Comparison of ENCODE assay signal across 9 mouse cellular contexts in the genomic region with DNA sequence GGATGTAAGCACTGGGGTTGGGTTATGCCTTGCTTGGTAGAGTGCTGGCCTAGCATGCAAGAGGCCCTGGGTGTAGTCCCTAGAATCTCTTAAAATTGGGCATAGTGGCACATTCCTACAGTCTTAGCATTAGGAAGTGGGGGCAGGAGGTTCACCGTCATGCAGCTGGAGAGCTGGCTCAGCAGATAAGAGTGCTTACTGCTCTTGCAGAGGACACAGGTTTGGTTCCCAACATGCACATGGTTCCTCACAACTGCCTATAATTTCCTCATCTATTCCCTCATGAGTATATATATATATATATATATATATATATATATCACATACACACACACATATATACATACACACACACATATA. TPM values are rescaled to one million over a fixed set of nuclear protein-coding genes. Genes with fewer than 3 reads are reported as not detected.
A peak's percentile ranks its signal among the peaks of the same experiment; 100 is the strongest.
DNase-seq lines count a peak whose midpoint lies in the region; ATAC-seq lines count a peak whose summit lies in the region.
"Had no signal": no experiment of that assay in that cellular context is flagged by ENCODE, and none has a peak within 500 bp of the region (broad histone marks: within the 10 kb centered on the region; RNA-seq: fewer than 3 reads in every experiment).

No protein-coding gene starts in this region.

- 0 out of 2 replicates have a peak overlapping the region, but pooled peaks have one; percentile 17 for H3K9ac ChIP-seq in heart, embryonic 13.5 days
- H3K9ac ChIP-seq in limb, embryonic 13.5 days, result no peak overlapping the region
- no peak overlapping the region for H3K9ac ChIP-seq in embryonic facial prominence, embryonic 15.5 days
- no peak overlapping the region for H3K9ac ChIP-seq in liver, embryonic 15.5 days
- H3K9ac ChIP-seq: midbrain, embryonic 13.5 days had no signal

- peaks cover 31% of the 10 kb centered on the region for H3K4me1 ChIP-seq in heart, embryonic 13.5 days
- H3K4me1 ChIP-seq in limb, embryonic 13.5 days, result peaks cover 15% of the 10 kb centered on the region
- H3K4me1 ChIP-seq in limb, embryonic 10.5 days, result 0 out of 2 replicates have a peak, but pooled peaks cover 5% of the 10 kb centered on the region
- H3K4me1 ChIP-seq in embryonic facial prominence, embryonic 15.5 days, result peaks cover 24% of the 10 kb centered on the region
- peaks cover 20% of the 10 kb centered on the region for H3K4me1 ChIP-seq in liver, embryonic 15.5 days (replicated peaks)
- H3K4me1 ChIP-seq: midbrain, embryonic 13.5 days had no signal

- H3K4me2 ChIP-seq in heart, embryonic 13.5 days, result no peak overlapping the region
- no peak overlapping the region for H3K4me2 ChIP-seq in limb, embryonic 13.5 days (replicated peaks)
- no peak overlapping the region for H3K4me2 ChIP-seq in embryonic facial prominence, embryonic 15.5 days (replicated peaks)
- H3K4me2 ChIP-seq in liver, embryonic 15.5 days, result no peak overlapping the region
- H3K4me2 ChIP-seq: midbrain, embryonic 13.5 days had no signal

- H3K36me3 ChIP-seq in heart, embryonic 13.5 days, result no peaks in the 10 kb centered on the region
- H3K36me3 ChIP-seq in limb, embryonic 13.5 days, result no peaks in the 10 kb centered on the region
- H3K36me3 ChIP-seq in limb, embryonic 10.5 days, result no peaks in the 10 kb centered on the region
- no peaks in the 10 kb centered on the region for H3K36me3 ChIP-seq in embryonic facial prominence, embryonic 15.5 days
- H3K36me3 ChIP-seq in liver, embryonic 15.5 days (replicated peaks), result no peaks in the 10 kb centered on the region
- H3K36me3 ChIP-seq: midbrain, embryonic 13.5 days had no signal

- no peak overlapping the region for H3K4me3 ChIP-seq in heart, embryonic 13.5 days
- H3K4me3 ChIP-seq in limb, embryonic 13.5 days, result no peak overlapping the region
- H3K4me3 ChIP-seq in limb, embryonic 10.5 days, result no peak overlapping the region
- no peak overlapping the region for H3K4me3 ChIP-seq in embryonic facial prominence, embryonic 15.5 days (replicated peaks)
- no peak overlapping the region for H3K4me3 ChIP-seq in liver, embryonic 15.5 days (replicated peaks)
- H3K4me3 ChIP-seq: midbrain, embryonic 13.5 days had no signal

- ATAC-seq in heart, embryonic 13.5 days (ENCODE audit: extremely low read depth, insufficient number of reproducible peaks, low FRiP score, low TSS enrichment), result no peak
- no peak for ATAC-seq in limb, embryonic 13.5 days (ENCODE audit: low FRiP score, low read depth)
- no peak for ATAC-seq in embryonic facial prominence, embryonic 15.5 days (ENCODE audit: insufficient number of reproducible peaks, low FRiP score, low TSS enrichment, low read depth)
- 0 out of 2 replicates have a peak, but pooled peaks have one; percentile 33 for ATAC-seq in liver, embryonic 15.5 days (ENCODE audit: insufficient read depth)

- DNase-seq in heart, adult 8-10 months (ENCODE audit: low spot score), result no peak
- no peak for DNase-seq in limb, embryonic 10.5 days (ENCODE audit: low spot score)
- DNase-seq in adrenal gland, adult 2 months, result no peak
- no peak for DNase-seq in cerebellum, postnatal 25 days

- no peaks in the 10 kb centered on the region for H3K27me3 ChIP-seq in heart, embryonic 13.5 days (replicated peaks)
- no peaks in the 10 kb centered on the region for H3K27me3 ChIP-seq in limb, embryonic 13.5 days
- no peaks in the 10 kb centered on the region for H3K27me3 ChIP-seq in limb, embryonic 10.5 days (ENCODE audit: low read depth, poor library complexity, severe bottlenecking)
- H3K27me3 ChIP-seq in embryonic facial prominence, embryonic 15.5 days, result no peaks in the 10 kb centered on the region
- H3K27me3 ChIP-seq in liver, embryonic 15.5 days, result no peaks in the 10 kb centered on the region
- H3K27me3 ChIP-seq: midbrain, embryonic 13.5 days had no signal

- WGBS in heart, embryonic 13.5 days, result 13% methylated on average over 1 of the region's 1 CpGs
- WGBS in limb, embryonic 13.5 days, result 65% methylated on average over 1 of the region's 1 CpGs
- 83% methylated on average over 1 of the region's 1 CpGs for WGBS in limb, embryonic 10.5 days
- 76% methylated on average over 1 of the region's 1 CpGs for WGBS in embryonic facial prominence, embryonic 15.5 days
- 25% methylated on average over 1 of the region's 1 CpGs for WGBS in liver, embryonic 15.5 days (ENCODE audit: insufficient replicate concordance)

- H3K9me3 ChIP-seq in heart, embryonic 13.5 days, result peaks cover 15% of the 10 kb centered on the region
- H3K9me3 ChIP-seq in limb, embryonic 13.5 days, result peaks cover 15% of the 10 kb centered on the region
- H3K9me3 ChIP-seq in limb, embryonic 10.5 days (replicated peaks), result 0 out of 2 replicates have a peak, but pooled peaks cover 3% of the 10 kb centered on the region
- 0 out of 2 replicates have a peak, but pooled peaks cover 5% of the 10 kb centered on the region for H3K9me3 ChIP-seq in embryonic facial prominence, embryonic 15.5 days (replicated peaks)
- H3K9me3 ChIP-seq in liver, embryonic 15.5 days (replicated peaks), result 0 out of 2 replicates have a peak, but pooled peaks cover 6% of the 10 kb centered on the region

- peak overlapping the region; percentile 94 for H3K27ac ChIP-seq in heart, embryonic 13.5 days (replicated peaks)
- H3K27ac ChIP-seq in limb, embryonic 13.5 days, result peak overlapping the region; percentile 69
- H3K27ac ChIP-seq in limb, embryonic 10.5 days, result no peak overlapping the region
- H3K27ac ChIP-seq in embryonic facial prominence, embryonic 15.5 days (replicated peaks), result peak overlapping the region; percentile 79
- H3K27ac ChIP-seq in liver, embryonic 15.5 days (replicated peaks), result 0 out of 2 replicates have a peak overlapping the region, but pooled peaks have one; percentile 38
- H3K27ac ChIP-seq: midbrain, embryonic 13.5 days had no signal

RNA-seq across cellular contexts. Expression of a gene that starts 20.0 kb away (rescaled TPM):
- polyA plus RNA-seq in heart, embryonic 13.5 days (2015; fragmentation: Nextera tagmentation; extraction: Ambion mirVana), result 1,911 and 2,152 TPM in 2 replicates
- total RNA-seq in heart, adult 8-10 months (2022), result 1,000 to 10,000 TPM; 2,287 to 2,565 (median 2,388) TPM
- 619 and 631 TPM in 2 replicates for polyA plus RNA-seq in limb, embryonic 13.5 days (2015; fragmentation: Nextera tagmentation; extraction: Ambion mirVana)
- polyA plus RNA-seq in limb, embryonic 10.5 days (2016; fragmentation: Nextera tagmentation; extraction: Ambion mirVana), result 533 and 582 TPM in 2 replicates
- polyA plus RNA-seq in embryonic facial prominence, embryonic 15.5 days (2015; fragmentation: Nextera tagmentation; extraction: Ambion mirVana), result 546 and 574 TPM in 2 replicates
- polyA plus RNA-seq in liver, embryonic 15.5 days (2015; fragmentation: Nextera tagmentation; extraction: Ambion mirVana), result 175 and 206 TPM in 2 replicates
- total RNA-seq in adrenal gland, adult 2 months (2021), result 100 to 1,000 TPM in 1 of 2 experiments, 10 to 100 TPM in 1; 96.2 to 200 TPM
- 147 and 150 TPM in 2 replicates for polyA plus RNA-seq in adrenal gland, adult 2 months (2012; rRNA removed)

RNA-seq across cellular contexts. Expression of a gene that starts 51.5 kb away (rescaled TPM):
- polyA plus RNA-seq in heart, embryonic 13.5 days (2015; fragmentation: Nextera tagmentation; extraction: Ambion mirVana), result 9.9 and 11.3 TPM in 2 replicates
- total RNA-seq in heart, adult 8-10 months (2022), result 10 to 100 TPM; 10.9 to 14.0 (median 11.7) TPM
- polyA plus RNA-seq in limb, embryonic 13.5 days (2015; fragmentation: Nextera tagmentation; extraction: Ambion mirVana), result 14.1 and 15.6 TPM in 2 replicates
- 8.1 and 9.9 TPM in 2 replicates for polyA plus RNA-seq in limb, embryonic 10.5 days (2016; fragmentation: Nextera tagmentation; extraction: Ambion mirVana)
- 23.0 and 25.2 TPM in 2 replicates for polyA plus RNA-seq in embryonic facial prominence, embryonic 15.5 days (2015; fragmentation: Nextera tagmentation; extraction: Ambion mirVana)
- polyA plus RNA-seq in liver, embryonic 15.5 days (2015; fragmentation: Nextera tagmentation; extraction: Ambion mirVana), result 15.2 and 15.5 TPM in 2 replicates
- 10 to 100 TPM; 57.7 to 66.4 TPM for total RNA-seq in adrenal gland, adult 2 months (2021)
- polyA plus RNA-seq in adrenal gland, adult 2 months (2012; rRNA removed), result 55.1 and 65.8 TPM in 2 replicates
